Mouse (Mus musculus) limb, embryonic 12.5 days (tissue): ENCODE results near the gene Dpysl4. TPM values are rescaled to one million over a fixed set of nuclear protein-coding genes. Genes with fewer than 3 reads are reported as not detected.

Source experiments
- ATAC-seq: fragments of 200-750 bp; cut with Nextera tagmentation; 2 replicates; pipeline ENCODE4 v1.8.0; 2017; ENCODE audit warnings: low read depth, moderate TSS enrichment; ENCODE audit not compliant: insufficient number of reproducible peaks, insufficient read depth, low FRiP score, low TSS enrichment
- H3K27ac ChIP-seq: fragments of 300-500 bp; sonication (generic); 2 replicates; pipeline ENCODE4 v1.5.1; 2016; ENCODE audit warnings: mild to moderate bottlenecking, moderate library complexity
- H3K27me3 ChIP-seq: fragments of 300-500 bp; sonication (generic); 2 replicates; pipeline ENCODE4 v1.6.1; 2016; ENCODE audit warnings: mild to moderate bottlenecking, moderate library complexity
- H3K36me3 ChIP-seq: fragments of 300-500 bp; sonication (generic); 2 replicates; pipeline ENCODE4 v1.6.1; 2016; ENCODE audit warnings: mild to moderate bottlenecking, moderate library complexity
- H3K4me1 ChIP-seq: fragments of 300-500 bp; sonication (generic); replicated peaks from 2 replicates; pipeline ENCODE4 v1.6.1; 2016
- H3K4me2 ChIP-seq: fragments of 300-500 bp; sonication (generic); 2 replicates; pipeline ENCODE4 v1.6.1; 2016; ENCODE audit warnings: mild to moderate bottlenecking, moderate library complexity
- H3K4me3 ChIP-seq: fragments of 300-500 bp; sonication (generic); replicated peaks from 2 replicates; pipeline ENCODE4 v1.5.1; 2016; ENCODE audit warnings: mild to moderate bottlenecking
- H3K9ac ChIP-seq: fragments of 300-500 bp; sonication (generic); replicated peaks from 2 replicates; pipeline ENCODE4 v1.6.1; 2016; ENCODE audit warnings: mild to moderate bottlenecking, moderate library complexity
- H3K9me3 ChIP-seq: fragments of 300-500 bp; sonication (generic); 2 replicates; pipeline ENCODE4 v1.6.1; 2016; ENCODE audit warnings: mild to moderate bottlenecking, moderate library complexity
- WGBS: fragments of 180-500 bp; shearing (Covaris S2); methylation state at CpG from one replicate; pipeline ENCODE4 v1.1.7; 2016; 5-methylcytosine and 5-hydroxymethylcytosine counted together
- polyA plus RNA-seq: library from polyadenylated mRNA; unstranded; fragments of >200 nt; fragmentation: Nextera tagmentation; extraction: Ambion mirVana; gene quantifications from 2 replicates; pipeline ENCODE4 v1.2.1, GENCODE M21; 2016

Gene Dpysl4
- polyA plus RNA-seq = 34.4 and 34.9 TPM in 2 replicates

DNA sequence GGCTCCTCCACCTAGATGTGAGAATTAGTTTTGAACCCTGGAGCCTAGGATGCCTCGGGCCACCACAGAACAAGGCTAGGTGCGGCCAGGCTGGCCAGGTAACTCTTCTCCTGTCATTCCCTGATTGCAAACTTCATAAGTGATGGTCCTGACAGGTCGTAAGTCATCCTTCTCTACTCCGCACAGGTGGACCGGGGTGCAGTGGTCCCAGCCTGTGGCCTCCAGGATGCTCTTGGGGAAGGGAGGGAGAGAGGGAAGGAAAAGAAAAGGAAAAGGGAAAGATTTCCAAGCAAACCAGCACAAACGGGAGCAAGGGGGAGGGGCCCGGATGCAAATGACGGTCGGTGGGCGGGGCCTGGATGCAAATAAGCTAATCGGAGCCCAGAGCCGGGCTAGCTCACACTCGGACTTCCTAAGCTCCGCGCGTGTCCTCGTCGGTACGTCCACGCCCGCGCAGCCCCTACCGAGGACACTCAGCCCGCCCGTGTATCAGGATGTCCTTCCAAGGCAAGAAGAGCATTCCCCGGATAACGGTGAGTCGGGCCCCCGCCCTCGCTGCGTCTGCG lies at the start of gene Dpysl4:
TSS of gene Dpysl4 (plus strand) at position 373 of the 566 bp plus-strand sequence.
- Histone ChIP-seq H3K4me1 (peaks cover 16% of the 10 kb centered on the region; the same call in 1 of the 2 replicates), H3K27me3 (peaks cover 44% of the 10 kb centered on the region), H3K9me3 (no peaks in the 10 kb centered on the region), H3K4me3 (peak within 1 kb of the TSS; percentile 68), H3K4me2 (peak within 1 kb of the TSS; percentile 82), H3K27ac (no peak within 1 kb of the TSS), H3K9ac (peak within 1 kb of the TSS; percentile 75), H3K36me3 (peaks cover 11% of the 10 kb centered on the region)
- ATAC-seq = peak; percentile 80
- 7% methylated on average over 32 of the region's 32 CpGs for WGBS

DNA sequence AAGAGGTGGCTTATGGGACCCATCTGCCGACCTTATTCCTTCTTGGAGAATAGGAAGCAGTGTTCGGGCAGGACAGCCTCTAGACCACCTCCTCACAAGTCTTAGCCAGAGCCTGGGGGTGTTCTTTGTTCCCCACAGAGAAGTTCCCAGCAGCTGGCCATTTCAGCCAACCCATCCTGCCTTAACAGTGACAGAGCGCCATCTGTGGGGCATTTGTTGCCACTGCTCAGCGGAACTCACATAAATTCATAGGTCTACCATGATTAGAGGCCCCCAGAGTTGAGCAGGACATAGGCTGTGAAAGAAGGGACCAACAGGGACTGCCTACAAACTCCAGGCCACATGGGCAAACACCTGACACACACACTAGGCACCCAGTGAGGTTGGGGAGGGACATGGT lies 22.4 kb upstream of the Dpysl4 start:
- no peak overlapping the region for H3K9ac ChIP-seq
- no peak for ATAC-seq
- H3K4me1 ChIP-seq = no peaks in the 10 kb centered on the region
- 64% methylated on average over 4 of the region's 4 CpGs for WGBS
- no peak overlapping the region for H3K27ac ChIP-seq
- no peaks in the 10 kb centered on the region for H3K9me3 ChIP-seq
- H3K27me3 ChIP-seq = peaks cover 24% of the 10 kb centered on the region
- no peak overlapping the region for H3K4me2 ChIP-seq
- H3K36me3 ChIP-seq = no peaks in the 10 kb centered on the region
- no peak overlapping the region for H3K4me3 ChIP-seq

DNA sequence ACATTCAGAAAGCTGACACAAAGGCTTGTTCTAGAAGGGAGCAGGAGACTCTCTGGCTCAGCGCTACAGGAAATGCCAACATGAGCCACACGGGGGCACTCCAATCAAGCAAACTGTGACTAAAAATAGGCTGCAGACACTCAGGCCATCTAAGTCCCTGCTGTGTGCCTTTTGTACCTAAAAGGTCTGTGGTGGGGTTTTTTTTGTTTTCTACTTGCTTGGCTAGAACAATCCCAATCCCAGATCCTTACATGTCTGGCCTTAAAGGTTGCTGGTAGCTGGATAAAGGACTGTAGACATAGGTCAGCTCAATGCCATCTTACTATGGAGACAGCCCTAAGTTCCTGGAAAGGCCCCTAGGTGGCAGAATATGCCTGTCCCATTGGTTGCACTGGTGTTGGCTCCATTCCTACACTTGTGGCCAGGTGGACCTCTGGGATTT lies 17.6 kb upstream of the Dpysl4 start:
- H3K4me3 ChIP-seq = no peak overlapping the region
- ATAC-seq = 0 out of 2 replicates have a peak, but pooled peaks have one; percentile 15
- 4% methylated on average over 2 of the region's 2 CpGs for WGBS
- H3K27ac ChIP-seq = no peak overlapping the region
- no peaks in the 10 kb centered on the region for H3K9me3 ChIP-seq
- H3K4me2 ChIP-seq = no peak overlapping the region
- no peaks in the 10 kb centered on the region for H3K36me3 ChIP-seq
- no peak overlapping the region for H3K9ac ChIP-seq
- H3K27me3 ChIP-seq = peaks cover 24% of the 10 kb centered on the region
- H3K4me1 ChIP-seq = no peaks in the 10 kb centered on the region

DNA sequence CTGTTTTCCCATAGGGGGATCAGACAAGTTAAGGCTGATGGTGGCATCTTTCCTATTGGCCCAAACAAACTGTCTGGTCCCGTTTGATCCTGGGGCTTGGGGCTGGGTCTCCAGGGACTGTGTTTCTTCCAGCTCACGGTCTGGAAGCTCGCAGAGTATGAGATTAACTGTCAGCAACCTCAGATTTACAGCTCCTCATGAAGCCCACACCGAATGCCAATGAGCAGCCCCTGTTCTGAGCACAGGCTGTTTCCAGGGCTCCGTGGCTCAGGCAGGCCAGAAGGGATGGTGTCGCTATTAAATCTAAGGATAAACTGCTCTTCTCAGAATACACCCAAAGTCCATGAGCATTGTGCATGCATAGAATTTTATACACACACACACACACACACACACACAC lies 11.6 kb upstream of the Dpysl4 start:
- Histone ChIP-seq H3K36me3 (no peaks in the 10 kb centered on the region), H3K9ac (no peak overlapping the region), H3K27ac (no peak overlapping the region), H3K4me1 (peaks cover 30% of the 10 kb centered on the region), H3K9me3 (no peaks in the 10 kb centered on the region), H3K4me2 (no peak overlapping the region), H3K4me3 (no peak overlapping the region), H3K27me3 (peaks cover 14% of the 10 kb centered on the region; the same call in 1 of the 2 replicates)
- 20% methylated on average over 6 of the region's 6 CpGs for WGBS
- no peak for ATAC-seq

DNA sequence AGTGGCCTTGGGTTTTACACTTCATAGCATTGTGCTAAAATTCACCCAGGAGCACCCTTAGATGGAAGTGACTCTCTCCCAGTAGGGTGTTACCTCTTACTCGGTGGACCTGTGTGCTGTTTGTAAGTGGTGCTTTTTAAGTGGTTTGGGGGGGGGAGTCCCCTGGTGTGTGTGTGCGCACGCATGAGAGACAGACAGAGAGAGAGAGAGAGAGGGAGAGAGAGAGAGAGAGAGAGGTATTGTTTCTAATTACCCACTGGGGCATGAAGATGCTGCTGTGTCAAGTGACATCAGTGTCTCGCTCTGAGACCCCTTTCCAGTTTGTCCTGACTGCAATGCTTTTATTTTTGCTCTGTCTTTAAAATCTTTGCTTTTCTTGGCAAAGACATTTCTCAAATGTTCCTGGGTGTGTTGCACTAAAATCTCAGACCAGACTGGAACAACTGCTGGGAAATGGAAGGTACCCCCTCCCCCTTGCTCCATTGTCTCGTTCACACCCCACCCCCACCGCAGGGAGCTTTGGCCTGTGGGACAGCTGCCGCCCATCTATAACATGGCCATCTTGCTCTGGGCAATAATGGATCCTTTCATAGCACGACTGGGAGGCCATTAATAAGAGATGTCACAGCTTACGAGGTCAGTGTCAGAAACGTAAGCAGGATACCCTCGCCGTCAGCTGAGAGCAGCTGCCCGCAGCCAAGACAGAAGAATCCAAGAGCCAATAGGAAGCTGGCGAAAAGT lies 10.6 kb upstream of the Dpysl4 start:
- H3K9ac ChIP-seq = no peak overlapping the region
- no peak overlapping the region for H3K4me3 ChIP-seq
- H3K4me1 ChIP-seq = peaks cover 30% of the 10 kb centered on the region
- no peak overlapping the region for H3K4me2 ChIP-seq
- no peaks in the 10 kb centered on the region for H3K9me3 ChIP-seq
- H3K27ac ChIP-seq = no peak overlapping the region
- H3K27me3 ChIP-seq = peaks cover 14% of the 10 kb centered on the region; the same call in 1 of the 2 replicates
- ATAC-seq = no peak
- WGBS = 56% methylated on average over 14 of the region's 14 CpGs
- no peaks in the 10 kb centered on the region for H3K36me3 ChIP-seq

DNA sequence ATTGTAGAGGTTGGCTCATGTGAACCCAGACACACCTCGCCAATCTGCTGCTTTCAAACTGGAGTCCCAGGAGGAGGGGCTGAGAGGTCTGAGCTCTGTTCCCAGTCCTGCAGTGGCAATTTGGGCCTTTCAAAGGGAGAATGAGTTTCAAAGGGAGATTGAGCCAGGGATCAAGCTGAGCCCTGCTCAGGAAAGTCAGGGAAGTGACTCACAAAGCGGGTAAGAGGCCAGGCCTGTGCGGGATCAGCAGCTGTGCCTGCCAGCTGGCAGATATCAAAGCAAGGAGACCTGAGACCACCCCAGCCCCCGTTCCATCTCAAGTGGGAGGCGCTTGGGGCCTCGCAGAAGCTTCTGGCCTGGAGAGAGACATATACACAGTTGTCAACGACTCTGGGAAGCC lies 8.5 kb upstream of the Dpysl4 start:
- no peak overlapping the region for H3K4me2 ChIP-seq
- H3K36me3 ChIP-seq = no peaks in the 10 kb centered on the region
- peak overlapping the region; percentile 73; the same call in 1 of the 2 replicates for H3K27ac ChIP-seq
- H3K27me3 ChIP-seq = peaks cover 14% of the 10 kb centered on the region; the same call in 1 of the 2 replicates
- H3K9me3 ChIP-seq = no peaks in the 10 kb centered on the region
- WGBS = 14% methylated on average over 7 of the region's 7 CpGs
- ATAC-seq = peak; percentile 54; the same call in 1 of the 2 replicates
- no peak overlapping the region for H3K4me3 ChIP-seq
- H3K9ac ChIP-seq = no peak overlapping the region
- peaks cover 30% of the 10 kb centered on the region for H3K4me1 ChIP-seq

DNA sequence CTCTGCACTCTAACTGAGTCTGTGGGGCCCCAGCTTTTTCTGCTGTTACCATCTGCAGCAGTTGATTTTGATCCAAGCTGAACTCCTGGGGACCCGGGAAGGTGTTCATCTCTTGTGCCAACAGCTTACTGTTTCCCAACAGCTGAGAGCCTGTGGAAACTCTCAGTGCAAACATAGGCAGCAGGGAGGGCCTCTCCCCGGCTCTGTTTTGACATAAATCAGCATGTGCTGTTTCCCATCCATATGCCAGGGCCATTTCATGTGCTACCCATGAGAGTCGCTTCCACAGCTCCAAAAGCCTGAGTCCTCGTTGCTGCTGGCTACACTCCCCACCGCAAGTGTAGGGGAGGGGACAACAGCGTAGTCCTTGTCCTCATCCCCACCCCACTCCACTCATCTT lies 7.6 kb upstream of the Dpysl4 start:
- 72% methylated on average over 6 of the region's 6 CpGs for WGBS
- H3K9me3 ChIP-seq = no peaks in the 10 kb centered on the region
- peaks cover 30% of the 10 kb centered on the region for H3K4me1 ChIP-seq
- ATAC-seq = no peak
- no peaks in the 10 kb centered on the region for H3K36me3 ChIP-seq
- no peak overlapping the region for H3K4me2 ChIP-seq
- no peak overlapping the region for H3K9ac ChIP-seq
- no peak overlapping the region for H3K4me3 ChIP-seq
- peaks cover 14% of the 10 kb centered on the region; the same call in 1 of the 2 replicates for H3K27me3 ChIP-seq
- peak overlapping the region; percentile 73; the same call in 1 of the 2 replicates for H3K27ac ChIP-seq

DNA sequence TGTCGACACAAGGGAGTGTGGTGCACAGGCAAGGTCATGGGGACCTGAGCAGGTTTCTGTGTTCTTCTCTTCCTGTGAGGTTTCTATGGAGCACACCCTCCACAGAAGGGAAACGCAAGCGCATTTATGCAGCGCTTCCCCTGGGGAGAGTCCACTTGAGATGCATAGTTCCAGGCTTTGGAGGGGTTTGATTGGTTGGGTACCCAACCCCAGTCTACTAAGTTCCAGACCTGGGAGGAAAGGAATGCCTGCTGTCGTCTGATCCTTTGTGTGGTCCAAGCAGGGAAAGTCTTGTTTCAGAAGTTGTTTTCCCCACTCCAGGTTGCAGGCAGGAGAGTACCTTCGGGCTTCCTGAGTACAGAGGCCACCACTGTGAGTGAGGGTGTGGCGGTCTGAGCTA lies 6.7 kb upstream of the Dpysl4 start:
- Histone ChIP-seq H3K36me3 (no peaks in the 10 kb centered on the region), H3K27me3 (peaks cover 14% of the 10 kb centered on the region; the same call in 1 of the 2 replicates), H3K4me2 (no peak overlapping the region), H3K4me1 (peaks cover 30% of the 10 kb centered on the region), H3K27ac (no peak overlapping the region), H3K9ac (no peak overlapping the region), H3K9me3 (no peaks in the 10 kb centered on the region), H3K4me3 (no peak overlapping the region)
- WGBS = 78% methylated on average over 7 of the region's 7 CpGs
- no peak for ATAC-seq

DNA sequence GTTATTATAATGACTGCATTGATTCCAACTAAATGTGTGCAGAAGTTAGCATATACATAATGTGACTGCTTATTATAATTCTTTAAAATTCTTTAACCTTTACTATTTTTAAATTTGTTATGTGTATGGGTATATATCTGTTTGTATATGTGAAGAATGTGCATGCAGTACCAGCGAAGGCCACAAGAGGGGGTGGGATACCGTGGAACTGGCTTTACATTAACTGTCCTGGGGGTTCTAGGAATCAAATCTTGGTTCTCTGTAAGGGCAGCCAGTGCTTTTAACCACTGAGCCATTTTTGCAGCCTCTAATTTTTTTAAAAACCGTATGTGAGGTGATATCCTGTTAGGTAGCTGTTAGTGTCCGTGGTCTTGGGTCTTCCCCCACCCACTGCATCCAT lies 5.1 kb upstream of the Dpysl4 start:
- Histone ChIP-seq H3K9ac (no peak overlapping the region), H3K4me1 (peaks cover 26% of the 10 kb centered on the region), H3K4me2 (no peak overlapping the region), H3K27ac (no peak overlapping the region), H3K36me3 (no peaks in the 10 kb centered on the region), H3K27me3 (peaks cover 29% of the 10 kb centered on the region), H3K9me3 (no peaks in the 10 kb centered on the region), H3K4me3 (no peak overlapping the region)
- ATAC-seq = no peak
- 71% methylated on average over 4 of the region's 4 CpGs for WGBS

DNA sequence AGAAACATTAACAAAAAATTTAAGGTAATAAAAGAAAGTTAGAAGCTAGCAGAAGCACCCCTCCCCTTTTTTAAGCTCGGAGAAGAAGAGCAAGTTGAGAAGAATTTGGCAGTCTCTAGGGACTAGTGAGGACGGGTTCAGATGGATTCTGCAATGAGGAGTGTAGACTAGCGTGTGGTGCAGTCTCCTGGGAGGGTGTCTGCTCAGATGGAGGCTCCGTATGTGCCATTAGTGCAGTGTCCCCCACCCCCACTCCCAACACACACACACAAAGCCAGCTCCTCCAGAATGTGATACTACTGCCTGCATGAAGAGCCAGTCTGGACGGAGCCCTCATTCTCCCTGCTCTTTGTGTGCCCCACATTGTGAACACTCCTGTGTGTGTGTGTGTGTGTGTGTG lies 4.6 kb upstream of the Dpysl4 start:
- no peak for ATAC-seq
- H3K4me1 ChIP-seq = peaks cover 22% of the 10 kb centered on the region
- WGBS = 79% methylated on average over 5 of the region's 5 CpGs

DNA sequence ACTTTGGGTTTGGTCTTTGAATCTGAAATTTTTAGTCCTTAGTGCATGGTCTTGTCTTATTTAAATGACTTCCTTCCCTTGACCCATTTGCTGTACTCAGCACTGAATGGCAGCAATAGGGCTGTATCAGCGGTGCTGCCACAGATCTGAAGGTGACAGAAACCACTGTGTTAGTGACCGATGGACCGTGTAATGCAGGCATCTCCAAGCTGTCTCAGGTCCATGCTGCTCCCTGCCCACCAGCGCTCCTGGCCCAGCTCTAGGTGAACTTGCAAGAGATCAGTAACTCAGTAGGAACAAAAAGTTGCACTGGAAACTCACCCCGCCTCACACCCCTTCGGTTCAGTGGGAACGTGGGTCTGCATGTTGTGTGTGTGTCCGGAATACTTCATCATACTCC lies 3.5 kb upstream of the Dpysl4 start:
- no peak for ATAC-seq
- H3K4me3 ChIP-seq = no peak overlapping the region
- H3K27me3 ChIP-seq = peaks cover 39% of the 10 kb centered on the region
- no peaks in the 10 kb centered on the region for H3K36me3 ChIP-seq
- no peak overlapping the region for H3K27ac ChIP-seq
- no peaks in the 10 kb centered on the region for H3K9me3 ChIP-seq
- 82% methylated on average over 8 of the region's 8 CpGs for WGBS
- no peak overlapping the region for H3K4me2 ChIP-seq
- peaks cover 28% of the 10 kb centered on the region for H3K4me1 ChIP-seq
- H3K9ac ChIP-seq = no peak overlapping the region

More for the DNA sequence above, 4.6 kb upstream of the Dpysl4 start:
- H3K4me2 ChIP-seq = no peak overlapping the region
- no peak overlapping the region for H3K9ac ChIP-seq
- peaks cover 32% of the 10 kb centered on the region for H3K27me3 ChIP-seq
- no peak overlapping the region for H3K27ac ChIP-seq
- no peaks in the 10 kb centered on the region for H3K9me3 ChIP-seq
- H3K4me3 ChIP-seq = no peak overlapping the region
- no peaks in the 10 kb centered on the region for H3K36me3 ChIP-seq
